Mouse (Mus musculus) G1E (cell line): ENCODE data around the gene Dnah2.

Source experiments
- CTCF ChIP-seq: IDR thresholded peaks from 2 replicates; pipeline ENCODE4 v1.5.1; 2012; ENCODE audit warnings: low read depth, low read length, inconsistent platforms, mixed read lengths
- GATA1 ChIP-seq: IDR thresholded peaks from 2 replicates; pipeline ENCODE4 v1.6.1; 2012; ENCODE audit warnings: borderline replicate concordance, low read length, inconsistent platforms, mixed read lengths

- TF ChIP-seq GATA1 (no peak), CTCF (no peak)
Measured at GRCm38 (mm10) chr11:69469301-69469700, 79.6 kb downstream of the Dnah2 start.
